Mouse (Mus musculus): ENCODE results near the gene Ppp1r14b. TPM values are rescaled to one million over a fixed set of nuclear protein-coding genes. Genes with fewer than 3 reads are reported as not detected.

Gene Ppp1r14b
- polyA plus RNA-seq, 1 experiment from 2014 or later: 139 TPM

- Histone ChIP-seq H3K4me2 (peak within 1 kb of the TSS; percentile 87), H3K4me3 (peak within 1 kb of the TSS; percentile 53), H3K4me1 (peaks cover 54% of the 10 kb centered on the region), H3K27ac (0 out of 2 replicates have a peak within 1 kb of the TSS, but pooled peaks have one; percentile 8), H3K9ac (peak within 1 kb of the TSS; percentile 72), H3K27me3 (no peaks in the 10 kb centered on the region), H3K9me3 (replicated peaks) (no peaks in the 10 kb centered on the region), H3K36me3 (ENCODE audit: poor library complexity, severe bottlenecking) (no peaks in the 10 kb centered on the region)
- ATAC-seq: peak; percentile 95
- WGBS: 2% methylated on average over 37 of the region's 37 CpGs
These were observed 17.5 kb downstream of the Ppp1r14b start, which contains the start of gene Dnajc4 for GRCm38 (mm10) chr19:6992011-6992858. Gene Dnajc4, minus strand, starts transcription at chr19:6992572.

GRCm38 (mm10) chr19:6993011-6993770, 18.4 kb downstream of the Ppp1r14b start:
- Histone ChIP-seq H3K36me3 (ENCODE audit: poor library complexity, severe bottlenecking) (peaks cover 2% of the 10 kb centered on the region), H3K27ac (0 out of 2 replicates have a peak overlapping the region, but pooled peaks have one; percentile 8), H3K4me2 (peak overlapping the region; percentile 87), H3K4me3 (peak overlapping the region; percentile 53), H3K9ac (peak overlapping the region; percentile 68), H3K27me3 (no peaks in the 10 kb centered on the region), H3K4me1 (peaks cover 54% of the 10 kb centered on the region), H3K9me3 (replicated peaks) (no peaks in the 10 kb centered on the region)
- 61% methylated on average over 14 of the region's 14 CpGs for WGBS
- peak; percentile 3; the same call in 1 of the 2 replicates for ATAC-seq

GRCm38 (mm10) chr19:6994002-6994401, 19.2 kb downstream of the Ppp1r14b start:
- Histone ChIP-seq H3K4me2 (no peak overlapping the region), H3K27ac (no peak overlapping the region), H3K4me1 (peaks cover 51% of the 10 kb centered on the region), H3K9ac (no peak overlapping the region), H3K27me3 (no peaks in the 10 kb centered on the region), H3K4me3 (no peak overlapping the region), H3K9me3 (replicated peaks) (no peaks in the 10 kb centered on the region), H3K36me3 (ENCODE audit: poor library complexity, severe bottlenecking) (peaks cover 10% of the 10 kb centered on the region)
- no peak for ATAC-seq
- WGBS: 84% methylated on average over 8 of the region's 8 CpGs

GRCm38 (mm10) chr19:6994489-6994888, 19.7 kb downstream of the Ppp1r14b start:
- H3K9ac ChIP-seq: no peak overlapping the region
- peak overlapping the region; percentile 64; the same call in 1 of the 2 replicates for H3K4me3 ChIP-seq
- WGBS: 84% methylated on average over 8 of the region's 8 CpGs
- H3K36me3 ChIP-seq (ENCODE audit: poor library complexity, severe bottlenecking): peaks cover 15% of the 10 kb centered on the region
- peaks cover 51% of the 10 kb centered on the region for H3K4me1 ChIP-seq
- H3K27ac ChIP-seq: no peak overlapping the region
- no peak for ATAC-seq
- H3K4me2 ChIP-seq: peak overlapping the region; percentile 83; the same call in 1 of the 2 replicates
- H3K27me3 ChIP-seq: no peaks in the 10 kb centered on the region
- H3K9me3 ChIP-seq (replicated peaks): no peaks in the 10 kb centered on the region

GRCm38 (mm10) chr19:6995255-6995991, 20.7 kb downstream of the Ppp1r14b start:
- peak overlapping the region; percentile 64 for H3K4me3 ChIP-seq
- 0 out of 2 replicates have a peak overlapping the region, but pooled peaks have one; percentile 7 for H3K27ac ChIP-seq
- H3K4me1 ChIP-seq: peaks cover 51% of the 10 kb centered on the region
- H3K27me3 ChIP-seq: no peaks in the 10 kb centered on the region
- H3K36me3 ChIP-seq (ENCODE audit: poor library complexity, severe bottlenecking): peaks cover 24% of the 10 kb centered on the region
- 52% methylated on average over 21 of the region's 21 CpGs for WGBS
- peak overlapping the region; percentile 74 for H3K9ac ChIP-seq
- H3K9me3 ChIP-seq (replicated peaks): no peaks in the 10 kb centered on the region
- H3K4me2 ChIP-seq: peak overlapping the region; percentile 83
- no peak for ATAC-seq

- Histone ChIP-seq H3K4me2 (peak within 1 kb of the TSS; percentile 83), H3K36me3 (ENCODE audit: poor library complexity, severe bottlenecking) (peaks cover 25% of the 10 kb centered on the region), H3K4me1 (peaks cover 51% of the 10 kb centered on the region), H3K9me3 (replicated peaks) (no peaks in the 10 kb centered on the region), H3K4me3 (peak within 1 kb of the TSS; percentile 64), H3K27ac (peak within 1 kb of the TSS; percentile 16; the same call in 1 of the 2 replicates), H3K27me3 (no peaks in the 10 kb centered on the region), H3K9ac (peak within 1 kb of the TSS; percentile 74)
- under 1% methylated on average over 24 of the region's 24 CpGs for WGBS
- peak; percentile 79 for ATAC-seq
These were observed 21.2 kb downstream of the Ppp1r14b start, which contains the start of the genes Nudt22 and Trpt1 for GRCm38 (mm10) chr19:6996006-6996405. Gene Nudt22, minus strand, starts transcription at chr19:6996117. Gene Trpt1, plus strand, starts transcription at chr19:6996131.

- Histone ChIP-seq H3K27ac (no peak overlapping the region), H3K4me3 (no peak overlapping the region), H3K4me1 (peaks cover 42% of the 10 kb centered on the region), H3K9ac (no peak overlapping the region), H3K27me3 (no peaks in the 10 kb centered on the region), H3K4me2 (no peak overlapping the region), H3K9me3 (replicated peaks) (no peaks in the 10 kb centered on the region), H3K36me3 (ENCODE audit: poor library complexity, severe bottlenecking) (peaks cover 25% of the 10 kb centered on the region)
- ATAC-seq: no peak
- 81% methylated on average over 9 of the region's 9 CpGs for WGBS
These were observed 23.0 kb downstream of the Ppp1r14b start for GRCm38 (mm10) chr19:6997721-6998290.

- Histone ChIP-seq H3K27me3 (no peaks in the 10 kb centered on the region), H3K4me2 (no peak overlapping the region), H3K4me3 (no peak overlapping the region), H3K9ac (no peak overlapping the region), H3K9me3 (replicated peaks) (no peaks in the 10 kb centered on the region), H3K36me3 (ENCODE audit: poor library complexity, severe bottlenecking) (peaks cover 25% of the 10 kb centered on the region), H3K27ac (no peak overlapping the region), H3K4me1 (peaks cover 31% of the 10 kb centered on the region)
- ATAC-seq: no peak
- WGBS: 92% methylated on average over 19 of the region's 19 CpGs
These were observed 24.7 kb downstream of the Ppp1r14b start for GRCm38 (mm10) chr19:6999360-7000063.

GRCm38 (mm10) chr19:7006892-7007593, 32.3 kb downstream of the Ppp1r14b start:
- WGBS: 90% methylated on average over 9 of the region's 9 CpGs
- no peaks in the 10 kb centered on the region for H3K4me1 ChIP-seq
- H3K9ac ChIP-seq: no peak overlapping the region
- H3K4me3 ChIP-seq: no peak overlapping the region
- H3K36me3 ChIP-seq (ENCODE audit: poor library complexity, severe bottlenecking): no peaks in the 10 kb centered on the region
- no peaks in the 10 kb centered on the region for H3K27me3 ChIP-seq
- no peak overlapping the region for H3K4me2 ChIP-seq
- H3K9me3 ChIP-seq (replicated peaks): no peaks in the 10 kb centered on the region
- H3K27ac ChIP-seq: no peak overlapping the region
- ATAC-seq: no peak

GRCm38 (mm10) chr19:7012426-7012825, 37.7 kb downstream of the Ppp1r14b start:
- no peak overlapping the region for H3K4me2 ChIP-seq
- no peaks in the 10 kb centered on the region for H3K27me3 ChIP-seq
- H3K27ac ChIP-seq: no peak overlapping the region
- H3K9me3 ChIP-seq (replicated peaks): no peaks in the 10 kb centered on the region
- ATAC-seq: no peak
- no peak overlapping the region for H3K4me3 ChIP-seq
- no peak overlapping the region for H3K9ac ChIP-seq
- 94% methylated on average over 4 of the region's 4 CpGs for WGBS
- H3K36me3 ChIP-seq (ENCODE audit: poor library complexity, severe bottlenecking): peaks cover 16% of the 10 kb centered on the region
- H3K4me1 ChIP-seq: no peaks in the 10 kb centered on the region

Data from forebrain, embryonic 13.5 days (tissue).